In genomic region chr17:73574186-73574585, GRCm38 (mm10) we compare ENCODE assay signal across 23 mouse cellular contexts.
DNase-seq lines count a peak whose midpoint lies in the region; ATAC-seq and TF ChIP-seq lines count a peak whose summit lies in the region.
"Had no signal": no experiment of that assay in that cellular context is flagged by ENCODE, and none has a peak within 500 bp of the region (broad histone marks: within the 10 kb centered on the region; RNA-seq: fewer than 3 reads in every experiment).

No protein-coding gene starts in this region.

- no peak overlapping the region for H3K4me3 ChIP-seq in heart, embryonic 12.5 days
- H3K4me3 ChIP-seq in lung, postnatal 0 days (ENCODE audit: low read depth, low read length) = no peak overlapping the region
- H3K4me3 ChIP-seq in limb, embryonic 14.5 days (replicated peaks; ENCODE audit: low read length) = no peak overlapping the region
- H3K4me3 ChIP-seq: heart, adult 2 months; heart, embryonic 15.5 days; hindbrain, embryonic 12.5 days; hindbrain, embryonic 15.5 days; intestine, embryonic 15.5 days had no signal

- DNase-seq in heart, postnatal 14 days = no peak
- DNase-seq in lung, postnatal 0 days (ENCODE audit: low spot score) = no peak
- DNase-seq in lung, postnatal 36 days = no peak
- peak; percentile 12 for DNase-seq in Patski (ENCODE audit: low read depth, low spot score)
- peak; percentile 20 for DNase-seq in limb, embryonic 14.5 days (ENCODE audit: low spot score)
- no peak for DNase-seq in left cerebral cortex, adult 18-20 months (ENCODE audit: low spot score in 2 of 2)
- DNase-seq: adrenal gland, postnatal 10 days; adrenal gland, postnatal 36 days; cerebellum, adult 18-20 months; cerebellum, adult 9-10 months; cerebellum, postnatal 14 days; forebrain, postnatal 0 days; gastrocnemius, postnatal 25 days; heart, adult 2 months; heart, postnatal 10 days; kidney, adult 11 months had no signal

- H3K27me3 ChIP-seq in heart, embryonic 12.5 days (replicated peaks) = no peaks in the 10 kb centered on the region
- H3K27me3 ChIP-seq in lung, postnatal 0 days (replicated peaks; ENCODE audit: insufficient read depth, low read length) = no peaks in the 10 kb centered on the region
- H3K27me3 ChIP-seq in Patski = no peaks in the 10 kb centered on the region
- no peaks in the 10 kb centered on the region for H3K27me3 ChIP-seq in limb, embryonic 14.5 days (ENCODE audit: control insufficient read depth, insufficient read depth, low read length)
- H3K27me3 ChIP-seq: heart, embryonic 15.5 days; hindbrain, embryonic 12.5 days; hindbrain, embryonic 15.5 days; intestine, embryonic 15.5 days had no signal

- POLR2A ChIA-PET in Patski (lab: Charles Lee) = interaction anchor here (1.0 to 1.3 kb wide), 2 partner anchors 9 to 16 kb away, joined by 3 to 5 read pairs; no protein-coding TSS in a partner anchor

- peak; percentile 56; the same call in 1 of the 2 replicates for TF ChIP-seq EP300 in lung, postnatal 0 days (IDR thresholded peaks at IDR 0.05)

- no peak for TF ChIP-seq CTCF in lung, postnatal 0 days (IDR thresholded peaks at IDR 0.05)
- TF ChIP-seq CTCF in Patski (IDR thresholded peaks at IDR 0.05) = no peak

- no peaks in the 10 kb centered on the region for H3K36me3 ChIP-seq in heart, embryonic 12.5 days
- no peaks in the 10 kb centered on the region for H3K36me3 ChIP-seq in lung, postnatal 0 days (ENCODE audit: insufficient read depth, low read length)
- H3K36me3 ChIP-seq in limb, embryonic 14.5 days (ENCODE audit: control insufficient read depth, insufficient read depth, low read length) = no peaks in the 10 kb centered on the region
- H3K36me3 ChIP-seq: heart, embryonic 15.5 days; hindbrain, embryonic 12.5 days; hindbrain, embryonic 15.5 days; intestine, embryonic 15.5 days had no signal

- H3K27ac ChIP-seq in heart, embryonic 12.5 days (ENCODE audit: poor library complexity, severe bottlenecking) = peak overlapping the region; percentile 24; the same call in 1 of the 2 replicates
- no peak overlapping the region for H3K27ac ChIP-seq in lung, postnatal 0 days (ENCODE audit: low read length)
- H3K27ac ChIP-seq in limb, embryonic 14.5 days (replicated peaks; ENCODE audit: low read depth, low read length) = no peak overlapping the region
- H3K27ac ChIP-seq: heart, adult 2 months; heart, embryonic 15.5 days; hindbrain, embryonic 12.5 days; hindbrain, embryonic 15.5 days; intestine, embryonic 15.5 days had no signal

- H3K4me2 ChIP-seq in heart, embryonic 12.5 days = 0 out of 2 replicates have a peak overlapping the region, but pooled peaks have one; percentile 11
- no peak overlapping the region for H3K4me2 ChIP-seq in lung, postnatal 0 days (replicated peaks; ENCODE audit: low read depth, low read length)
- no peak overlapping the region for H3K4me2 ChIP-seq in limb, embryonic 14.5 days (replicated peaks; ENCODE audit: low read depth, low read length, severe bottlenecking)
- H3K4me2 ChIP-seq: heart, embryonic 15.5 days; hindbrain, embryonic 12.5 days; hindbrain, embryonic 15.5 days; intestine, embryonic 15.5 days had no signal

- peaks cover 28% of the 10 kb centered on the region for H3K4me1 ChIP-seq in heart, embryonic 12.5 days (replicated peaks)
- H3K4me1 ChIP-seq in lung, postnatal 0 days (ENCODE audit: insufficient read depth, low read depth, low read length) = no peaks in the 10 kb centered on the region
- peaks cover 7% of the 10 kb centered on the region for H3K4me1 ChIP-seq in limb, embryonic 14.5 days (ENCODE audit: control insufficient read depth, insufficient read depth, low read length)
- H3K4me1 ChIP-seq: hindbrain, embryonic 15.5 days; intestine, embryonic 15.5 days had no signal

- no peak for ATAC-seq in heart, embryonic 12.5 days (ENCODE audit: insufficient number of reproducible peaks, low FRiP score)
- no peak; the same call in 1 of the 2 replicates for ATAC-seq in lung, postnatal 0 days
- peak; percentile 87 for ATAC-seq in Patski
- peak; percentile 50; the same call in 1 of the 2 replicates for ATAC-seq in limb, embryonic 14.5 days (ENCODE audit: low FRiP score, low read depth)
- no peak for ATAC-seq in erythroid progenitor cell, adult 5-6 weeks (replicated peaks; ENCODE audit: low FRiP score, poor library complexity, severe bottlenecking)
- ATAC-seq: forebrain, embryonic 14.5 days; forebrain, postnatal 0 days; intestine, embryonic 15.5 days had no signal

- in situ Hi-C loops in Patski (cut with MboI; ENCODE audit: low pct_unique_long_range_greater_than_20kb) = loop anchor here (5.0 kb wide), 1 partner anchor 133 kb away; no protein-coding TSS in a partner anchor

- intact Hi-C loops in heart, postnatal 14 days (cut with DNase I) = loop anchor here (5.0 to 10.0 kb wide), 2 partner anchors 141 to 168 kb away; partner anchors contain the start of gene Galnt14

- TF ChIP-seq POLR2A in limb, embryonic 14.5 days (IDR thresholded peaks at IDR 0.05; ENCODE audit: borderline replicate concordance, extremely low read depth, insufficient read depth, insufficient read length) = no peak

- CTCF ChIA-PET in Patski (lab: Charles Lee) = interaction anchor here (0.7 to 1.4 kb wide), 2 partner anchors 120 to 168 kb away, joined by 3 read pairs; no protein-coding TSS in a partner anchor

- H3K9me3 ChIP-seq in heart, embryonic 12.5 days (replicated peaks) = no peaks in the 10 kb centered on the region
- H3K9me3 ChIP-seq in lung, postnatal 0 days (ENCODE audit: low read length) = no peaks in the 10 kb centered on the region
- no peaks in the 10 kb centered on the region for H3K9me3 ChIP-seq in limb, embryonic 14.5 days (ENCODE audit: control insufficient read depth, low read length)
- H3K9me3 ChIP-seq: heart, embryonic 15.5 days; hindbrain, embryonic 12.5 days; hindbrain, embryonic 15.5 days; intestine, embryonic 15.5 days had no signal

- 29% methylated on average over 1 of the region's 1 CpGs for WGBS in heart, embryonic 12.5 days
- WGBS in lung, postnatal 0 days = 37% methylated on average over 1 of the region's 1 CpGs
- 42% methylated on average over 1 of the region's 1 CpGs for WGBS in limb, embryonic 14.5 days

- no peak overlapping the region for H3K9ac ChIP-seq in heart, embryonic 12.5 days
- no peak overlapping the region for H3K9ac ChIP-seq in lung, postnatal 0 days (replicated peaks; ENCODE audit: low read depth)
- H3K9ac ChIP-seq in limb, embryonic 14.5 days (ENCODE audit: low read depth, low read length, severe bottlenecking) = no peak overlapping the region
- H3K9ac ChIP-seq: forebrain, postnatal 0 days; heart, embryonic 15.5 days; hindbrain, embryonic 12.5 days; hindbrain, embryonic 15.5 days; intestine, embryonic 15.5 days had no signal

Comparison
In these comparisons a context has a peak if more than half of its experiments do, and no peak if none do; other contexts are left out.
1. ATAC-seq: peak in Patski (single experiment) and limb, embryonic 14.5 days (single experiment); none in heart, embryonic 12.5 days (single experiment), lung, postnatal 0 days (single experiment) and erythroid progenitor cell, adult 5-6 weeks (single experiment).
2. DNase-seq: peak in Patski (single experiment) and limb, embryonic 14.5 days (single experiment); none in heart, postnatal 14 days (0 of 2), lung, postnatal 0 days (single experiment), lung, postnatal 36 days (single experiment) and left cerebral cortex, adult 18-20 months (0 of 2).